Mouse (Mus musculus): ENCODE results near the gene Gm47791.

DNA sequence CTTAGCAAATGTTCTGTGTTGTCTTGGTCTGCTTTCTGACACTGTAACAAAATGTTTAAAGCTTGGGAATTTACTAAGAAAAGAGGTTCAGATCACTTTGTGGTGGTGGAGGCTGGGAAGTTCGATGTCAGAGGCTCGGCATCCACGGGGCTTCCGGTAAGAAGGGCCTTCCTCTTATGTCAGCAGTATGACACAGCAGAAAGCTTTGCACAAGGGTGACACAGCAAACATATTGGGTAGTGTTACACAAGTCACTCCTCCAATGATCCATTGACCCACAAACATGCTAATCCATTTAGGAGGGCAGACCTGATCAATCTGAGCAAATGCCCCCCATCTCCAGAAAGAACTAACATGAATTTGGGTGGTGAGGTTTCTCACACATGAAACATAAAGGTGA lies 26.0 kb upstream of the Gm47791 start:
- TF ChIP-seq POLR2A (IDR thresholded peaks at IDR 0.05; ENCODE audit: borderline replicate concordance, extremely low read depth, insufficient read depth, insufficient read length, poor library complexity, severe bottlenecking) (no peak), CTCF (IDR thresholded peaks at IDR 0.05; ENCODE audit: borderline replicate concordance, extremely low read depth, insufficient read depth, insufficient read length) (no peak)

Measured in brain, embryonic 14.5 days (tissue).